Mouse (Mus musculus) frontal cortex, adult (tissue): ENCODE data around the gene Mpp3.

Experiments
- ATAC-seq: cut with Nextera tagmentation; 2 replicates; pipeline ENCODE4 v1.9.2; 2017; ENCODE audit warnings: mild to moderate bottlenecking, moderate library complexity, mixed read lengths; ENCODE audit not compliant: low TSS enrichment

Mpp3 gene

DNA sequence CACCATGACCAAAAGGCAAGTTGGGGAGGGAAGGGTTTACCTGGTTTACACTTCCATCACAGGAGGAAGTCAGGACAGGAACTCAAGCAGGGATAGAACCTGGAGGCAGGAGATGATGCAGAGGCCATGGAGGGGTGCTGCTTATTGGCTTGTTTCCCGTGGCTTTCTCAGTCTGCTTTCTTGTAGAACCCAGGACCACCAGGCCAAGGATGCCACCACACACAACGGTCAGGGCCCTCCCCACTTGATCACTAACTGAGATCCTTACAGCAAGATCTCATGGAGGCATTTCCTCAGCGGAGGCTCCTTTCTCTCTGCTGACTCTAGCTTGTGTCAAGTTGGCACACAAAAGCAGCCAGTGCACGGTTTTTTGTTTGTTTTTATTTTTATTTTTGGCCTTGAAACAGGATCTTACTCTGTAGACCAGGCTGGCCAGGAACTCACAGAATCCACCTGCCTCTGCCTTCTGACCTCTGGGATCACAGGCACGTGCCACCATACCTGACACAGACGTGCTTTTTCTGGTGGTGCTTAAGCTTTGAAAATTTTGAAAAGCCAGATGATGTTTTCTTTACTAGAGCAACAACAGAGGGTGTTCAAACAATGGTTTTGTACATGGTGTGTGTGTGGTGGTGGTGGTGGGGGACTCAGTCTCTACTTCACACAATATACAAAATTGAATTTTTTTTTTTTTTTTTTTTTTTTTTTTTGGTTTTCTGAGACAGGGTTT lies at the start of gene Mpp3:
Gene Mpp3, minus strand, starts transcription at position 375 of the 730 bp plus-strand sequence.
- ATAC-seq: no peak

DNA sequence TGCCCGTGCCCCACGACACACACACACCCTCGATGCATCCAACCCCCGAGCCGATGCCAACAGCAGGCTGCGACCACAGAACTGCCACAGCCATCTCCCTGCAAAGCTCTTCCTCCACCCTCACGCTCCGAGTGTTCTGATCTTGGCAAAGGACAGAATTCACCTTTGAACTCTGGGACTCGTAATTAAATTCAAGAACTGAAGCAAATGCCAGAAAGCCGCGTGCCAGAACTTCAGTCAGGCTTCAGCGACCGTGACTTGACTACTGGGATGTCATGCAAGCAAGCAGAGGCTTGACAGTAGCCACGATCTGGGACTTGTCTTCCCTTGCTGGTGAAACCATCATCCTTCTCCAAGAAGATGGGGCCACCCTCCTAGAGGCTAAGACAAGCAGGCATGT lies 45.5 kb upstream of the Mpp3 start:
- ATAC-seq: no peak

DNA sequence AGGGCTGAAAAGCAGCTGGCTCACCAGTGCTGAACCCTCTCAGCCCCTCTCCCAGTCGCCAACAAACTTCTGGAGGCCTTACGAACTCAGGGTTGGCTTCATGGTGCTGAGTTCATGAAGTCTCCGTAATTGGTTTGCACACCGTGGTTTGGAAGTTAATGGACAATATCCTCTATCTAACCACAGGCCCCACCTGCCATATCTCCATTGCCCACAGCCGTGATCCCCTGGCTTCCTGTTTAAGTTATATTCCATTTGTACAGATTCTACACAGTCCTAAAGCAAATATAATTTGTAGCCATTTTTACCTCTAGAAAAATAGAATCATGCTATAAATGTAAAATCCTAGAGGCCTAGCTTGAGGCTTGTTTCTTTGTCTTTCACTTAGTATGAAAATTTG lies 44.5 kb upstream of the Mpp3 start:
- no peak for ATAC-seq

DNA sequence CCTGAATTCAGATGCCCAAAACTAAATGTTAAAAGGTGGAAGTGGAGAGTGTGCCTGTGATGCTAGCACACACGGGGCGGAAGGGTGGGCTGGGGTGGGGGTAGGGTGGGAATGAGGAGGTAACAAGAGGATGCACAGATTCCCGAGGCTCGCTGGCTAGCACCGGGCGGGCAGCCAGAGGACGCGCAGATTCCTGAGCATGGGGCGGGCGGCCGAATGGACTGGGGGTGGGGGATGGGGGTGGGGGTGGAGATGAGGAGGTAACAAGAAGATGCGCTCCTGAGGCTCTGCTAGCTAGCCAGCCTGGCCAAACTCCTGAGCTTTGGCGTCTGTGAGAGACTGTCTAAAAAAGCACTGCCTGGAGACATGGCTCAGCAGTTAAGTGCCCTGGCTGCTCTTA lies 42.2 kb upstream of the Mpp3 start:
- ATAC-seq: no peak

DNA sequence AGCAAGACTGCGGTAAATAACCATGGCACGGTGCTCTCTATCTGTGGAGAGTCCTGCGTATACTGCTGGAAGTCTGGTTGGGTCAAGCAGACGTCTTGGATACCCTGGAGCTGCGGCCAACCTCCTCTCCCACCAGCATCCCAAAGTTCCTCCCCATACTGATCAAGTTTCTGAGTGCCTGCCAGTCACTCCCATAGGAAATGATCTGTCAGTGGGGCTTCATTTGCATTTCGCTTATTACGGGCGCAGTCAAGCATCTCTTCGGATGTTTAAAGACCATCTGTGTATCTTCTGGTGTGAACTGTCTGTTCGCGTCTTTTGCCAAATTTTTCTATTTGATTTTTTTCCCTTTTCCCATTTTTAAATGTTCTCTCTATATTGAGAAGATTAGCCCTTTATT lies 41.4 kb upstream of the Mpp3 start:
- ATAC-seq: no peak

DNA sequence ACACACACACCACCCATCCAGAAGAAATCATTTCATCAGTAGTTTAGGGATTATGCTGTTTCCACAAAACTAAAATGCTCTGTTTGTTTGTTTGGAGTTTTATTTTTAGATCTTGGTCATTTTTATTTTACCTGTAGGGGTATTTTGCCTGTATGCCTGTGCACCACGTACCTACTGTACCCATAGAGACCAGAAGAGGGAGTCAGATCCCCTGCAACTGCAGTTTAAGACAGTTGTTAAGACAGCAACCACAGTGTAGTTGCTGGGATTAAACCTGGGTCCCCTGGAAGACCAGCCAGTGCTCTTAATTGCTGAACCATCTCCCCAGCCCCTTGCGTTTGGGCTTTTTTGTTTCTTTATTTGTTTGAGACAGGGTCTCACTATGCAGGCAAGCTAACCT lies 40.7 kb upstream of the Mpp3 start:
- ATAC-seq: peak; percentile 62; the same call in 1 of the 2 replicates

DNA sequence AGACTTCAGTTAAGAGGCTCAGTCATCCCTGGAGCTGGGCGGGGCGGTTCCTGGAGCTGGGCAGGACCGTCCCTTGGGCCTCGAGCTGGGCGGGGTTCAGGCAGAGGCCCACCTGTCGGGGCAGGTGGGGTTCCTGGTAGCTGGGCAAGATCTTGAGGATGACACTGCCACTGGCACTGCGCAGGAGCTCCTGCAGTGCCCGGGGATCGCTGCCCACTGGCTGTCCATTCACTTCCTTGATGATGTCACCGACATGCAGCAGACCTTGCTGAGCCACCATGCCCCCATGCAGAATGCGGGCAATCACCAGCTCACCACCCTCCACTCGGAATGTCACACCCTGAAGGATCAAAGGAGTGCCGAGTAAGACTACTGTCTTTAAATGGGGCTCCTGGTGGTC lies 34.8 kb upstream of the Mpp3 start:
- no peak for ATAC-seq

DNA sequence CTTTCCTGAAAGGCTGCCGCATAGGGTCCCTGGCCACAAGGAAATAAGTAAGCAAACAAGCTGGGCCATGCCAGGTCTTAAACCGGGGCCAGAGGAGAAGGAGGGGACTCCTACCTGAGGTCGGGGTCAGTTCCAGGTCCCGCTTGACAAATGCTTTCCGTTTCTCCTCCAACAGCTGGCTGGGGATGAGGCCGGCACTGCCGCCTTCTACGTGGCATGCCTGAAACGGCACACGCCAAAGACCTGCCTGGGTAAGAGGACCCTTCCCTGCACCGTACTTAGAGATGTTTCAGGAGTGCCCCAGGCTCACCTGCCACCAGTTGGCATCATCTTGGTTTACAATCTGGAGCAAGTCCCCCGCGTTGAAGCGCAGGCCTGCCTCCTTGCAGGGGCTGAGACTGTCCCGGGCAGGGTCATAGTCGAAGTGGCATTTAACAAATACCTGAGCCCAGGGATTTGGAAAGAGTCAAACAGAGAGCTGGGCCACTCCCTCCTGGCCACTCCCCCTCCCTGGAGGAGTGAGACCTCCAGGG lies 33.7 kb upstream of the Mpp3 start:
- ATAC-seq: no peak

DNA sequence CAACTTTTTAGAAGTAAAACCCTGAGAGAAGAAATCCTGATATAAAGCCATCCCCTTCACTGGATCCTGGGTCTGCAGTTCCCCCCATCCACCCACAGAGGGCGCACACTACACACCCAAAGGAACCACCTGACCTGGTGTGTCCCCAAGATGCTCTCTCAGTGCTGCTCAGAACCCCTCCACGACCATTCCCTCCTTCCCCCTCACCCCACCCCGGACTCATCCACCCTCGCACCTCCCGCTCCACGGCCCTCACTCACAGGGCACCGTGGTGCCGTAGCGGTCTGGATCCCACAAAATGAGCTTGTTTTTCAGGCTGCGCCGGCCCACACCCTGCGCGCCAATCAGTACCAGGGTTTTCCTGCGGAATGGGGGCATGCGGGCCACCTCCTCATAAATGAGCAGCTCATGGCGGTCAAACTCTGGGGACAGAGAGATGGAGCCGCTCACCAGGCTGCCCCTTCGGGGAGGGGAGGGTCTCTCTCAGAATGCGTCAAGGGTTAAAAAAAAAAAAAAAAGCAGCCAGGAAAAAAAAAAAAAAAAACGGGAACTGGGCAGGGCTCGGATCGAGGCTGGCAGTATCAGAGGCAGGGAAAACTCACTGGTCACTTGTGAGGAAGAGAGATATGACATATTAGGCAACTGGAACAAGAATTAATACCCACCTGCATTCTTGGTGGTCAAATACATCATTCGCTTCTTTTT lies 33.1 kb upstream of the Mpp3 start:
- ATAC-seq: peak; percentile 66

DNA sequence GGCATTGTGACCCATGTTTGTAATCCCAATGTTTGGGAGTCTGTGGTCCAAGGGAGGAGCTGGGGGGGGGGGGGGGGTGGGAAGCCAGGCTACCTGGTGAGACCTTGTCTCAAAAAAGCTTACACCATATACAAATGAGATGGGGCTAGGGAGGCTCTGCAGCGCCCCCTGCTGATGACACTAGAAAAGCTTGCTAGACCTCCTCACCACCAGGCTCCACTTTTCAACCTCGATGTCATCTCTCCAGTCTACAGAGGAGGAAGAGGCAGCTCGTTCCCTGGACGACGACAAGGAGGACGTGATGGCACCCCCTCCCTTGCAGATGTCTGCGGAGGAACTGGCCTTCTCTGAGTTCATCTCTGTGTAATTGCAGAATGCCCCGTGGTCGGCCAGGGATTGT lies 25.6 kb upstream of the Mpp3 start:
- ATAC-seq: 0 out of 2 replicates have a peak, but pooled peaks have one; percentile 51

DNA sequence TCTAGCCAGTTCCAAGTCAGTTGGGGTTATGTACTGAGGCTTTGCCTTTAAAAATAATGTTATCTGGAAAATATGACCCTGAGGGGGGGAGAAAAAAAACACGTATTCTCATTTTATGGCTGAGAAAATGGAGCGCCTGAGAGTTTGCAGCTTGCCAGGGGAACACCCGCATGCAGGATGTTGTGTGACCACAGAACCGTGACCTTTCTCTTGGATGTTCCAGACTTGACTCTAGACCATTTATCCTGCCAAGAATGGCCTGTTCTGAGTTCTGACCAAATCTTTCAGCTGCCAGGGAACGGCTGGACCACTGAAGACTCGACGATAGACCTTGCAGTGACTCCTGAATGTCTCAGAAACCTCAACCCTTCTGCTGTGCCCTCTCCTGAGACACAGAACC lies 24.9 kb upstream of the Mpp3 start:
- ATAC-seq: no peak

DNA sequence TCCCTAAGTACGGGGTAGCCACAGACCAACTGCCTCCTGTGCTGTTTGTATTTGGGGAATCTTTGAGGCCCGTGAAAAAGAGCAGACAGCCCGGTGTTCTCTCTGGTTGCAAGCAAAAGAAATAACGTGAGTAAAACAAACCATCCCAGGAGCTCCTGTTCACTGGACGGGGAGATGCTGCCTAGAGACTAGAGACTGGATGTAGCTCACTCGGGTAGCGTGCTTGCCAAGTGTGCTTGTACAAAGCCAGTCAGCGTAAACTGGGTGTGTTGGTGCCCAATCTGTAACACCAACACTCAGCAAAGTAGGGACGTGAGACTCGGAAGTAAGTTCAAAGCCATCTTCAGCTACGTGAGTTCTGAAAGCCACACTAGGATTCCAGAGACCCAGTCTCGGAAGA lies 24.4 kb upstream of the Mpp3 start:
- ATAC-seq: no peak

DNA sequence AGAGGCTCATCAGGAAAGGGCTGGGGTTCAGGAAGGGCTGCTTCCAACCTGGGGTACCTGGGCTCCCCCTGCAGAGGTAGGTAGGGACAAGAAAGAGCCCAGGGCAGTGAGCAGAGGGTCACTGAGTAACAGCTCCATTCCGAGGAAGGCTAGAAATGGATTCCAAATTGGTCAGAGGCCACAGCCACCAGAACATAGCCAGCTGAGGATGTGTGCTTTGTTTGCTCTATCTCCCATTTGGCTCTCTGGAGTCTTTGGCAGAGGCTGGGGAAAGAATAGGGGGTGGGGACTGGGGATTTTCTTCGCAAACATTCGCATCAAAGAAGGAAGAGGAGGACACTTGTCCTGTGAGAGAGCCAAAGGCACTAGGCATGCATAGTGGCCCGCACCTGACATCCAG lies 23.7 kb upstream of the Mpp3 start:
- no peak for ATAC-seq

DNA sequence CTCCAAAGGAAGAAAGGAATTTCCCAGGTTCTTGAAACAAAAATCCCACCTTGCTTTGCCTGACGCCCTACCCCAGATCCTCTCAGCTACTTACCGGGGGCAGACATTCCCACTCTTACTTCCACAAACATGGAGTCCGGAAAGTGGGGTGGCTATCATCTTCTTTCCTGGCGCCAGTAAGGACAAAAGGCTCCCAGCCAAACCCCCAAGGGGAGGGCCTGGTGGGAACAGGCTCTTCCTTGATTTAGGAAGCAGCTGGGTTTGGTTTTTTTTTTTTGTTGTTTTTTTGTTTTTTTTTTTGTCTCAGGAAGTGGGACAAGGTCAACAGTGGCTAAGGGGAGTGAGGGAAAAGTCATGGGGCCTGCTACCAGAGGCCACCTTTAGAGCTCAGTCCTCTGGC lies 23.3 kb upstream of the Mpp3 start:
- ATAC-seq: no peak

DNA sequence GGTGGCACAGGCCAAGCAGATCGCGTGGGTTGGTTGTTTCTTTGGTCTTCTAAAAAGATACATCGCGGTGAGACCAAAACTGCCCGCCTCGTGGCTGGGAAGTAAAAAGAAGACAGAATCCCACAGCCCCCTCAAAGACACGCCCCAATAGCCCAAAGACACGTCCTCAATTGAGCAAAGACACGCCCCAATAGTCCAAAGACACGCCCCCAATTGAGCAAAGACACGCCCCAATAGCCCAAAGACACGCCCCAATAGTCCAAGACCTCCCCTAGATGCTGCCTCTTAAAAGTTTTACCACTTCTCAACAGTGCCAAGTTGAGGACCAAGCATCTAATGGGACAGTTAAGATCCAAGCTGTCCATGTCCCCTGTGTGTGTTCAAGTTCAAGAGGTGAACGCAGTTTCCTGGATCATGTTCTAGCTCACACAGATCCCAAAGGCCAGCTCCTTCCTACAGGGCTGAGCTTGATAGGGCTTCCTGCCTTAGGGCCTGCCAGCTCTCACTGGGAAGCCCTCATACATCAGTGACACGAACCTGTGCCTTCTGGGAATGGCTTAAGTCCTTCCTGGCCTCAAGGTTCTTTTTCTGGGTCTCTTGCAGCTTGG lies 21.7 kb upstream of the Mpp3 start:
- ATAC-seq: no peak

DNA sequence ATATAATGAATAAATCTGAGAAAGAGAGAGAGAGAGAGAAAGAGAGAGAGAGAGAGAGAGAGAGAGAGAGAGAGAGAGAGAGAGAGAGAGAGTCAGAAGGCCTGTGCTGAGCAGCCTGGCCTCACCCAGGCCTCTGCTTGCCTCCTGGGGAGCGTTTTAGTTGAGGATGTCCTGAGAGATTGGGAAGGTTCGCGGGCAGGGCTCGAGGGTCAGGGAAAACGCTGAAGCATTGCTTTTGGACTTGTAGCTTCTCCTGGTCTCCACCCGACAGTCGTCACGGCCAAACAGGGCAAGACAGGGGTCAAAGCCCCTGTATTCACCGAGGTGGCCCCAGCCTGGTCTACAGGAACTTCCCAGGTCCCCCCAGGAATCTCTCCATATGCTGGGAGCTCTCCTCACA lies 18.3 kb upstream of the Mpp3 start:
- ATAC-seq: no peak

DNA sequence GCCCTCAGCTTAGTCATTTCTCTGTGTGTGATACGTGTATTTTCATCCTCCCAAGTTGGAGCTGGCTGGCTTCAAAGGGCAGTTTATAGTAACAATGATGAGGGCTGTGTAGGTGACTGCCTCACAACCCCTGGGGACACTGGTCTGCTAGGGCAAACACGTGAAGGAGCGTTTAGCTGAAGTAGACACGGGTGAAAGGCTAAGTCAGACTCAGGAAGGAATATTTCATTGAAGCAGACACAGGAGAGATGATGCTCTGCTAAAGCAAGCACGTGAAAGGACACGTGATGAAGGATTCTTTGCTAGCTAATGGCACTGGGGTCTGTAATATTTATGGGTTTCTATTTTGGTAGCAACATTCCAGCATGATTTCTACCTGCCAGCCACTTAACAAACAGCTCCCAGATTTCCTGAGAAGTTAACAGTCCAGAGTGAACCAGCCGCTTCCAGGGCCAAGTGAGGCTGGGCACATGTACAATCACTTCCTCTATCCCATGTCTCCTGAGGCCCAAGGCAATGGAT lies 16.5 kb upstream of the Mpp3 start:
- no peak for ATAC-seq

DNA sequence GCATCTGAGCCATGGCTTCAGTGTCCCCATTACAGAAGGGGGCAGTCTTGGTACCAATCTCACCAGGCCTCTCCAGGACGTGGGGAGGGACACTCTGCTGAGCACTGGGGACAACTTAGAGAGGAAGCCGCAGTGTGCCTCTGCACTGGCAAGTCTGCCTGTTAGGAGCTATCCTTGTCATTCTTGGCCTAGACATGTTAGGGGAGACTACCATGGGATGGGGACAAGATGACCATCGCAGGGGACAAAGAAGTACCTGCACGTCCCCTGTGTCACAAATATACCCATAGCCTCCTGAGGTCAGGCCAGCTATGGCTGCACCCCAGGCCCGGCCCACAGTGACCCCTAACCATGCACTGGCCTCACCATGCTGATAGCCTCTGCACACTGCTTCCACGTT lies 15.1 kb upstream of the Mpp3 start:
- ATAC-seq: no peak

DNA sequence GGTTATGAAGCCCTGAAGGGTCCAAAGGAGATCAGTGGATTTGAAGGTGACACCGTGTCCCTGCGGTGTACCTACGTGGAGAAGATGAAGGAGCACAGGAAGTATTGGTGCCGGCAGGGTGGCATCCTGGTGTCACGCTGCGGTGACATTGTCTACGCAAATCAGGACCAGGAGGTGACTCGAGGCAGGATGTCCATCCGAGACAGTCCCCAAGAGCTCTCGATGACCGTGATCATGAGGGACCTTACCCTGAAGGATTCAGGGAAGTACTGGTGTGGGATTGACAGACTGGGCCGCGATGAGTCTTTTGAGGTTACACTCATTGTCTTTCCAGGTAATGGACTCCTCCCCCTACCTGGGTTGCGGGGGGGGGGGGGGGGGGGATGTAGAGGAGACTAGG lies 14.7 kb upstream of the Mpp3 start:
- no peak for ATAC-seq

DNA sequence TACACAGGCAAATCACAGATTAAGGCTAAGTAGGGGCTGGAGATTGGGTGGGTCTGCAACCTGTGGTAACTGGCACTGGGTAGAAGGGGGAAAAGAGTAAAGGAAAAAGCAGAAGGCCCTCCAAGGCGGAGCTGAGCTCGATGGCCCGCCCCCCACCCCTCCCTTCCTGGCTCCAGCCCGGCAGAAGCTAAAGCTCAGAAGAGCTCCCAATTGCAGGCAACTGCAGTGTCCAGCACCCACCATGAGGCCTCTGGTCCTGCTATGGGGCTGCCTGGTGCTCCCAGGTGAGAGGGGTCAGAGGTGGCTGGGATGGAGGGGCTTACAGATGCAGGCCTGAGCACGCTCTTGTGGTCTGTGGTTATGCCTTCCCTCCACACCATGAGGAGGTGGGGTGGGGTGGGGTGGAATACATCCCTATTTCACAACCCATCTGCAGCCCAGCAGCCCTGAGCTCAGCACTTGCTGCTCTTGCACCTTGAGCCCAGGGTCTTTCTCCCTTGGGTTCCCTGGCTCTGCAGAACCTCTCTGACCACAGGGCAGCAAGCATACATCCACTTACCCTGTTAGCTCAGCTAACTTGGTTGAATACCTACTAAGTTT lies 13.2 kb upstream of the Mpp3 start, which contains the start of gene Cd300lg:
Gene Cd300lg, plus strand, starts transcription at position 160 of the 600 bp plus-strand sequence.
- ATAC-seq: no peak

DNA sequence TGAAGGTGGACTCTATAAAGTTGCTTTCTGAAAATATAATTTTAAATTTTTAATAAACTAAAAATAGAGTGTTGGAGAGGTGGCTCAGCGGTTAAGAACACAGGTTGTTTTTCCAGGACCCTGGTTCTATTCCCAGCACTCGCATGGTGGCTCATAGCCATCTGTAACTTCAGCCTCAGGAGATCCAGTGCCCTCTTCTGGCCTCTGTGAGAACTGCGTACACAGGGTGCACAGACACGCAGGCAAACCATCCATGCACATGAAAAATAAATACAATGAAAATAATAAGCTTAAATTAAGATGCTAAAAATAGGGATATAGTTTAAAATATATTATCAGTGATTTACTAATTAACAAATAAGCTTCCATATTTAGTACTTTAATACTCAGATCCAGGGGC lies 12.4 kb upstream of the Mpp3 start:
- ATAC-seq: no peak

DNA sequence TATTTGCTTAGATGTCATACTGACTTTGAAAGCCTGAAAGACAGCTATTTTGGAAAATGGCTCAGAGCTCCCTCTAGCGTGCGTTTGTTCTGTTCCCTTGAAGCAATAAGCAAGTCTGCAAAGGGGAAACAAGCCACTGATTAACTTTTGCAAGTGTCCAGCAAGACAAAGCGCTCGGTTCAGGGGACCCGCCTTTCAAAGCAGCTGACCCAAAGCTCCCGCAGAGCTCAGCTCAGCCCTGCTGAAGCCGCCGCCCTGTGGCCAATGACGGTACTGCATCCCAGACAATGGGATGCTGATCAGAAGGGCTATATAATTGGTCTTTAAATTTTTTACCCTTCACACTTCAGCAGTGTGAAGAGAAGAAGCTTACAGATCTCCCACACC lies 11.9 kb upstream of the Mpp3 start:
- ATAC-seq: peak; percentile 34; the same call in 1 of the 2 replicates
